Mouse (Mus musculus) neural tube, embryonic 15.5 days (tissue): ENCODE measurements around the gene Cog5. TPM values are rescaled to one million over a fixed set of nuclear protein-coding genes. Genes with fewer than 3 reads are reported as not detected.

Experiments
- ATAC-seq: fragments of 200-750 bp; cut with Nextera tagmentation; 2 replicates; pipeline ENCODE4 v1.8.0; 2017; ENCODE audit warnings: mild to moderate bottlenecking, moderate TSS enrichment, moderate library complexity; ENCODE audit not compliant: low FRiP score
- H3K27ac ChIP-seq: fragments of 300-500 bp; sonication (generic); replicated peaks from 2 replicates; pipeline ENCODE4 v1.5.1; 2015; ENCODE audit warnings: mild to moderate bottlenecking, inconsistent platforms
- H3K27me3 ChIP-seq: fragments of 300-500 bp; sonication (generic); replicated peaks from 2 replicates; pipeline ENCODE4 v1.6.1; 2015; ENCODE audit warnings: inconsistent platforms
- H3K36me3 ChIP-seq: fragments of 300-500 bp; sonication (generic); 2 replicates; pipeline ENCODE4 v1.6.1; 2015; ENCODE audit warnings: inconsistent platforms
- H3K4me1 ChIP-seq: fragments of 300-500 bp; sonication (generic); 2 replicates; pipeline ENCODE4 v1.6.1; 2015; ENCODE audit warnings: inconsistent platforms
- H3K4me2 ChIP-seq: fragments of 300-500 bp; sonication (generic); 2 replicates; pipeline ENCODE4 v1.6.1; 2015; ENCODE audit warnings: inconsistent platforms, mild to moderate bottlenecking, moderate library complexity
- H3K4me3 ChIP-seq: fragments of 300-500 bp; sonication (generic); replicated peaks from 2 replicates; pipeline ENCODE4 v1.5.1; 2015; ENCODE audit warnings: mild to moderate bottlenecking, inconsistent platforms
- H3K9ac ChIP-seq: fragments of 300-500 bp; sonication (generic); replicated peaks from 2 replicates; pipeline ENCODE4 v1.6.1; 2015; ENCODE audit warnings: mild to moderate bottlenecking, inconsistent platforms
- H3K9me3 ChIP-seq: fragments of 300-500 bp; sonication (generic); replicated peaks from 2 replicates; pipeline ENCODE4 v1.6.1; 2016; ENCODE audit warnings: inconsistent platforms
- WGBS: fragments of 180-500 bp; shearing (Covaris S2); methylation state at CpG from one replicate; pipeline ENCODE4 v1.1.7; 2015; ENCODE audit warnings: mixed read lengths; 5-methylcytosine and 5-hydroxymethylcytosine counted together
- polyA plus RNA-seq: library from polyadenylated mRNA; unstranded; fragments of >200 nt; fragmentation: Nextera tagmentation; extraction: Ambion mirVana; gene quantifications from 2 replicates; pipeline ENCODE4 v1.2.1, GENCODE M21; 2015

The Cog5 gene
- polyA plus RNA-seq, 1 experiment from 2014 or later = 28.6 TPM

- no peak overlapping the region for H3K9ac ChIP-seq
- H3K4me2 ChIP-seq = no peak overlapping the region
- no peaks in the 10 kb centered on the region for H3K27me3 ChIP-seq
- H3K36me3 ChIP-seq = no peaks in the 10 kb centered on the region
- no peaks in the 10 kb centered on the region for H3K4me1 ChIP-seq
- no peak for ATAC-seq
- no peak overlapping the region for H3K27ac ChIP-seq
- H3K9me3 ChIP-seq = no peaks in the 10 kb centered on the region
- WGBS = 60% methylated on average over 10 of the region's 10 CpGs
- H3K4me3 ChIP-seq = no peak overlapping the region
These were observed 171.2 kb downstream of the Cog5 start for GRCm38 (mm10) chr12:31825821-31826220.

GRCm38 (mm10) chr12:31826476-31826875 lies 171.8 kb downstream of the Cog5 start:
- no peak for ATAC-seq
- WGBS = 59% methylated on average over 2 of the region's 2 CpGs
- H3K9me3 ChIP-seq = no peaks in the 10 kb centered on the region

GRCm38 (mm10) chr12:31835480-31835879 lies 180.8 kb downstream of the Cog5 start:
- H3K4me1 ChIP-seq = no peaks in the 10 kb centered on the region
- H3K27me3 ChIP-seq = no peaks in the 10 kb centered on the region
- H3K9ac ChIP-seq = no peak overlapping the region
- H3K4me2 ChIP-seq = no peak overlapping the region
- no peak overlapping the region for H3K27ac ChIP-seq
- ATAC-seq = no peak
- no peaks in the 10 kb centered on the region for H3K9me3 ChIP-seq
- no peak overlapping the region for H3K4me3 ChIP-seq
- H3K36me3 ChIP-seq = no peaks in the 10 kb centered on the region
- WGBS = 85% methylated on average over 5 of the region's 5 CpGs

More at GRCm38 (mm10) chr12:31826476-31826875, 171.8 kb downstream of the Cog5 start:
- no peak overlapping the region for H3K4me3 ChIP-seq
- H3K27ac ChIP-seq = no peak overlapping the region
- no peak overlapping the region for H3K9ac ChIP-seq
- H3K36me3 ChIP-seq = no peaks in the 10 kb centered on the region
- H3K4me2 ChIP-seq = no peak overlapping the region
- no peaks in the 10 kb centered on the region for H3K4me1 ChIP-seq
- H3K27me3 ChIP-seq = no peaks in the 10 kb centered on the region

GRCm38 (mm10) chr12:31836211-31836610 lies 181.5 kb downstream of the Cog5 start:
- Histone ChIP-seq H3K9ac (no peak overlapping the region), H3K9me3 (no peaks in the 10 kb centered on the region), H3K27ac (no peak overlapping the region), H3K36me3 (no peaks in the 10 kb centered on the region), H3K4me3 (no peak overlapping the region), H3K4me1 (no peaks in the 10 kb centered on the region), H3K27me3 (no peaks in the 10 kb centered on the region), H3K4me2 (no peak overlapping the region)
- no peak for ATAC-seq
- WGBS = 11% methylated on average over 1 of the region's 1 CpGs

GRCm38 (mm10) chr12:31838521-31838920 lies 183.9 kb downstream of the Cog5 start:
- no peaks in the 10 kb centered on the region for H3K4me1 ChIP-seq
- no peak overlapping the region for H3K4me2 ChIP-seq
- H3K9ac ChIP-seq = no peak overlapping the region
- H3K27ac ChIP-seq = no peak overlapping the region
- ATAC-seq = no peak
- no peaks in the 10 kb centered on the region for H3K9me3 ChIP-seq
- H3K4me3 ChIP-seq = no peak overlapping the region
- H3K27me3 ChIP-seq = no peaks in the 10 kb centered on the region
- no peaks in the 10 kb centered on the region for H3K36me3 ChIP-seq

GRCm38 (mm10) chr12:31839249-31839648 lies 184.6 kb downstream of the Cog5 start:
- ATAC-seq = no peak
- no peaks in the 10 kb centered on the region for H3K9me3 ChIP-seq
- H3K4me1 ChIP-seq = no peaks in the 10 kb centered on the region
- no peaks in the 10 kb centered on the region for H3K36me3 ChIP-seq
- H3K4me3 ChIP-seq = no peak overlapping the region
- H3K4me2 ChIP-seq = no peak overlapping the region
- no peaks in the 10 kb centered on the region for H3K27me3 ChIP-seq
- H3K9ac ChIP-seq = no peak overlapping the region
- no peak overlapping the region for H3K27ac ChIP-seq

- 0 out of 2 replicates have a peak, but pooled peaks cover 2% of the 10 kb centered on the region for H3K4me1 ChIP-seq
- H3K27me3 ChIP-seq = no peaks in the 10 kb centered on the region
- ATAC-seq = no peak
- no peak overlapping the region for H3K9ac ChIP-seq
- 96% methylated on average over 3 of the region's 3 CpGs for WGBS
- H3K4me3 ChIP-seq = no peak overlapping the region
- no peak overlapping the region for H3K4me2 ChIP-seq
- no peaks in the 10 kb centered on the region for H3K36me3 ChIP-seq
- no peak overlapping the region for H3K27ac ChIP-seq
- no peaks in the 10 kb centered on the region for H3K9me3 ChIP-seq
These were observed 191.4 kb downstream of the Cog5 start for GRCm38 (mm10) chr12:31846077-31846476.

- Histone ChIP-seq H3K9ac (no peak overlapping the region), H3K4me3 (no peak overlapping the region), H3K4me1 (0 out of 2 replicates have a peak, but pooled peaks cover 2% of the 10 kb centered on the region), H3K27me3 (no peaks in the 10 kb centered on the region), H3K9me3 (no peaks in the 10 kb centered on the region), H3K36me3 (no peaks in the 10 kb centered on the region), H3K4me2 (no peak overlapping the region), H3K27ac (no peak overlapping the region)
- peak; percentile 81 for ATAC-seq
- WGBS = 71% methylated on average over 5 of the region's 5 CpGs
These were observed 194.2 kb downstream of the Cog5 start for GRCm38 (mm10) chr12:31848630-31849415.

GRCm38 (mm10) chr12:31849601-31850000 lies 194.9 kb downstream of the Cog5 start:
- H3K4me2 ChIP-seq = no peak overlapping the region
- WGBS = 98% methylated on average over 2 of the region's 2 CpGs
- no peak overlapping the region for H3K4me3 ChIP-seq

GRCm38 (mm10) chr12:31854039-31854438 lies 199.4 kb downstream of the Cog5 start:
- no peak overlapping the region for H3K4me3 ChIP-seq
- no peak overlapping the region for H3K4me2 ChIP-seq
- no peak overlapping the region for H3K27ac ChIP-seq
- H3K9ac ChIP-seq = no peak overlapping the region
- no peaks in the 10 kb centered on the region for H3K36me3 ChIP-seq
- H3K4me1 ChIP-seq = no peaks in the 10 kb centered on the region
- no peaks in the 10 kb centered on the region for H3K27me3 ChIP-seq
- 80% methylated on average over 3 of the region's 3 CpGs for WGBS
- no peaks in the 10 kb centered on the region for H3K9me3 ChIP-seq
- ATAC-seq = no peak

More at GRCm38 (mm10) chr12:31849601-31850000, 194.9 kb downstream of the Cog5 start:
- Histone ChIP-seq H3K9me3 (no peaks in the 10 kb centered on the region), H3K27me3 (no peaks in the 10 kb centered on the region), H3K9ac (no peak overlapping the region), H3K27ac (no peak overlapping the region), H3K36me3 (no peaks in the 10 kb centered on the region), H3K4me1 (0 out of 2 replicates have a peak, but pooled peaks cover 2% of the 10 kb centered on the region)
- no peak for ATAC-seq

GRCm38 (mm10) chr12:31854817-31855216 lies 200.1 kb downstream of the Cog5 start:
- WGBS = 91% methylated on average over 2 of the region's 2 CpGs
- Histone ChIP-seq H3K4me3 (no peak overlapping the region), H3K9me3 (no peaks in the 10 kb centered on the region), H3K27ac (no peak overlapping the region), H3K4me1 (no peaks in the 10 kb centered on the region), H3K36me3 (no peaks in the 10 kb centered on the region), H3K27me3 (no peaks in the 10 kb centered on the region), H3K9ac (no peak overlapping the region), H3K4me2 (no peak overlapping the region)
- no peak for ATAC-seq

GRCm38 (mm10) chr12:31857784-31858183 lies 203.1 kb downstream of the Cog5 start:
- H3K9ac ChIP-seq = no peak overlapping the region
- H3K27ac ChIP-seq = no peak overlapping the region
- H3K4me2 ChIP-seq = no peak overlapping the region
- 88% methylated on average over 7 of the region's 7 CpGs for WGBS
- no peaks in the 10 kb centered on the region for H3K9me3 ChIP-seq
- no peak overlapping the region for H3K4me3 ChIP-seq
- ATAC-seq = no peak
- H3K27me3 ChIP-seq = no peaks in the 10 kb centered on the region
- H3K36me3 ChIP-seq = no peaks in the 10 kb centered on the region
- H3K4me1 ChIP-seq = no peaks in the 10 kb centered on the region
